Mouse (Mus musculus) MEL (cell line): ENCODE measurements at regions not wholly inside any gene's neighbourhood (a gene's known extent, or its start where the extent isn't known, plus 50 kb on each side); places are given as distances from the start of the nearest gene placed in this dataset.

Experiments used
- DNase-seq: peaks from one replicate; pipeline ENCODE4 v3.0.0; 2011; ENCODE audit warnings: low read depth, low spot score
- H3K27ac ChIP-seq: 2 replicates; pipeline ENCODE4 v1.5.1; 2012; ENCODE audit warnings: low read depth, mild to moderate bottlenecking, control low read depth, low read length, moderate library complexity; ENCODE audit not compliant: control insufficient read depth
- H3K27me3 ChIP-seq, 2 experiments: fragments of 150-350 bp in 1 of 2; sonication (generic) in 1 of 2; 2 replicates each; pipeline ENCODE4 v1.6.1; 2012; ENCODE audit warnings: low read length in 2 of 2, mild to moderate bottlenecking in 2 of 2, improper control_type of control experiment in 1 of 2, moderate library complexity in 1 of 2; ENCODE audit not compliant: insufficient read depth in 2 of 2, control insufficient read depth in 1 of 2
- H3K36me3 ChIP-seq, 2 experiments: 2 replicates each; pipeline ENCODE4 v1.6.1; 2012 to 2014; ENCODE audit warnings: low read length in 2 of 2, improper control_type of control experiment in 1 of 2, inconsistent platforms in 1 of 2, mild to moderate bottlenecking in 1 of 2; ENCODE audit not compliant: insufficient read depth in 2 of 2, control insufficient read depth in 1 of 2
- H3K4me1 ChIP-seq, 2 experiments: fragments of 150-350 bp in 1 of 2; sonication (generic) in 1 of 2; 2 replicates each; pipeline ENCODE4 v1.6.1; 2012; ENCODE audit warnings: low read length in 2 of 2, improper control_type of control experiment in 1 of 2, mild to moderate bottlenecking in 1 of 2; ENCODE audit not compliant: insufficient read depth in 2 of 2, control insufficient read depth in 1 of 2
- H3K4me3 ChIP-seq, 2 experiments: fragments of 150-350 bp in 1 of 2; sonication (generic) in 1 of 2; 2 replicates each; pipeline ENCODE4 v1.5.1; 2012; ENCODE audit warnings: low read depth in 2 of 2, low read length in 2 of 2, mild to moderate bottlenecking in 2 of 2, moderate library complexity in 2 of 2, control low read depth in 1 of 2, improper control_type of control experiment in 1 of 2; ENCODE audit not compliant: control insufficient read depth in 1 of 2, insufficient read depth in 1 of 2
- H3K79me2 ChIP-seq: 2 replicates; pipeline ENCODE4 v1.6.1; 2012; ENCODE audit warnings: mild to moderate bottlenecking, low read length, moderate library complexity; ENCODE audit not compliant: control insufficient read depth, poor library complexity, insufficient read depth
- H3K9ac ChIP-seq: 2 replicates; pipeline ENCODE4 v1.6.1; 2012; ENCODE audit warnings: low read depth, mild to moderate bottlenecking, control low read depth, low read length, moderate library complexity; ENCODE audit not compliant: control insufficient read depth, poor library complexity, severe bottlenecking
- H3K9me3 ChIP-seq: fragments of 150-350 bp; sonication (generic); replicated peaks from 2 replicates; pipeline ENCODE4 v1.6.1; 2012; ENCODE audit warnings: mild to moderate bottlenecking, low read length, improper control_type of control experiment, moderate library complexity; ENCODE audit not compliant: insufficient read depth
- BHLHE40 ChIP-seq: IDR thresholded peaks from 2 replicates; pipeline ENCODE4 v1.6.1; 2012; ENCODE audit warnings: low read depth, mild to moderate bottlenecking, inconsistent platforms, low read length, improper control_type of control experiment, borderline replicate concordance
- ELF1 ChIP-seq: IDR thresholded peaks from 2 replicates; pipeline ENCODE4 v1.6.1; 2014; ENCODE audit warnings: low read depth, mild to moderate bottlenecking, inconsistent platforms, low read length, improper control_type of control experiment, moderate library complexity
- HCFC1 ChIP-seq: IDR thresholded peaks from 2 replicates; pipeline ENCODE4 v1.6.1; 2012; ENCODE audit warnings: low read depth, mild to moderate bottlenecking, inconsistent platforms, low read length, improper control_type of control experiment, moderate library complexity
- JUND ChIP-seq: IDR thresholded peaks from 2 replicates; pipeline ENCODE4 v1.6.1; 2011; ENCODE audit warnings: low read depth, mild to moderate bottlenecking, improper control_type of control experiment, low read length
- NELFE ChIP-seq: IDR thresholded peaks from 2 replicates; pipeline ENCODE4 v1.6.1; 2011; ENCODE audit warnings: low read depth, low read length, improper control_type of control experiment
- POLR2AphosphoS2 ChIP-seq: IDR thresholded peaks from 2 replicates; pipeline ENCODE4 v1.6.1; 2011; ENCODE audit warnings: low read length, improper control_type of control experiment
- POLR2AphosphoS5 ChIP-seq: IDR thresholded peaks from 2 replicates; pipeline ENCODE4 v1.6.1; 2012; ENCODE audit warnings: low read depth, borderline replicate concordance, mild to moderate bottlenecking, inconsistent platforms, low read length, moderate library complexity, mixed read lengths
- RAD21 ChIP-seq: IDR thresholded peaks from 2 replicates; pipeline ENCODE4 v1.6.1; 2011; ENCODE audit warnings: mild to moderate bottlenecking, low read depth, low read length, improper control_type of control experiment
- RCOR1 ChIP-seq: IDR thresholded peaks from 2 replicates; pipeline ENCODE4 v1.6.1; 2012; ENCODE audit warnings: low read depth, mild to moderate bottlenecking, inconsistent platforms, low read length, improper control_type of control experiment
- TBP ChIP-seq: IDR thresholded peaks from 2 replicates; pipeline ENCODE4 v1.8.0; 2011; ENCODE audit warnings: low read depth, low read length, improper control_type of control experiment
- USF1 ChIP-seq: IDR thresholded peaks from 2 replicates; pipeline ENCODE4 v1.6.1; 2014; ENCODE audit warnings: low read depth, mild to moderate bottlenecking, inconsistent platforms, low read length, improper control_type of control experiment, moderate library complexity
- USF2 ChIP-seq, 2 experiments: IDR thresholded peaks; 2 replicates each; pipeline ENCODE4 v1.6.1; 2011 to 2012; ENCODE audit warnings: improper control_type of control experiment in 2 of 2, low read length in 2 of 2, borderline replicate concordance in 1 of 2, inconsistent platforms in 1 of 2, low read depth in 1 of 2, mild to moderate bottlenecking in 1 of 2; ENCODE audit not compliant: insufficient read depth in 1 of 2
- ZC3H11A ChIP-seq: IDR thresholded peaks from 2 replicates; pipeline ENCODE4 v1.6.1; 2012; ENCODE audit warnings: low read depth, mild to moderate bottlenecking, inconsistent platforms, low read length, improper control_type of control experiment
- ZMIZ1 ChIP-seq: IDR thresholded peaks from 2 replicates; pipeline ENCODE4 v1.6.1; 2012; ENCODE audit warnings: low read depth, mild to moderate bottlenecking, inconsistent platforms, low read length, improper control_type of control experiment, moderate library complexity
- ZNF384 ChIP-seq: IDR thresholded peaks from 2 replicates; pipeline ENCODE4 v1.6.1; 2012; ENCODE audit warnings: low read depth, mild to moderate bottlenecking, inconsistent platforms, low read length, improper control_type of control experiment

- no peaks in the 10 kb centered on the region for H3K27me3 ChIP-seq
- H3K9me3 ChIP-seq = no peaks in the 10 kb centered on the region
- TF ChIP-seq BHLHE40 = no peak
- TF ChIP-seq USF1 = no peak
- no peak for TF ChIP-seq USF2 (IDR thresholded peaks at IDR 0.05; ENCODE audit: borderline replicate concordance in 1 of 2, insufficient read depth in 1 of 2, low read depth in 1 of 2, low read length in 2 of 2)
- TF ChIP-seq POLR2AphosphoS2 = no peak
- TF ChIP-seq, all 39 proteins: peak for 0
- H3K27ac ChIP-seq = no peak overlapping the region
- no peaks in the 10 kb centered on the region for H3K36me3 ChIP-seq
- peaks cover 0 to 8% of the 10 kb centered on the region in 2 experiments; a peak in 2 of 4 replicates for H3K4me1 ChIP-seq
- no peaks in the 10 kb centered on the region for H3K79me2 ChIP-seq
- DNase-seq = no peak
- no peak overlapping the region for H3K4me3 ChIP-seq
- no peak overlapping the region for H3K9ac ChIP-seq
Measured at GRCm38 (mm10) chr14:111253190-111253589, 421.7 kb upstream of the Slitrk5 start.

GRCm38 (mm10) chr14:111261696-111262095 lies 413.2 kb upstream of the Slitrk5 start:
- no peak for DNase-seq
- Histone ChIP-seq H3K9ac (no peak overlapping the region), H3K36me3 (no peaks in the 10 kb centered on the region), H3K4me1 (no peaks in the 10 kb centered on the region), H3K27ac (no peak overlapping the region), H3K4me3 (no peak overlapping the region), H3K79me2 (no peaks in the 10 kb centered on the region), H3K9me3 (no peaks in the 10 kb centered on the region), H3K27me3 (no peaks in the 10 kb centered on the region)
- TF ChIP-seq RCOR1 (no peak), ZMIZ1 (no peak), POLR2AphosphoS5 (no peak), NELFE (no peak), ELF1 (no peak), HCFC1 (no peak), RAD21 (no peak), ZC3H11A (no peak), ZNF384 (no peak)

- H3K4me1 ChIP-seq = peaks cover 0 to 4% of the 10 kb centered on the region in 2 experiments; a peak in 2 of 4 replicates
- DNase-seq = peak; percentile 43
- peak overlapping the region; percentile 43 for H3K9ac ChIP-seq
- peak overlapping the region; percentile 43 to 62 for H3K4me3 ChIP-seq
- no peaks in the 10 kb centered on the region for H3K79me2 ChIP-seq
- peaks cover 0 to 2% of the 10 kb centered on the region in 2 experiments; a peak in 1 of 4 replicates for H3K36me3 ChIP-seq
- peak; percentile 50; the same call in 1 of the 2 replicates for TF ChIP-seq ZNF384
- peak; percentile 94 for TF ChIP-seq TBP
- TF ChIP-seq JUND = no peak
- H3K9me3 ChIP-seq = no peaks in the 10 kb centered on the region
- no peaks in the 10 kb centered on the region for H3K27me3 ChIP-seq
- H3K27ac ChIP-seq = no peak overlapping the region
Measured at GRCm38 (mm10) chr14:111270239-111270638, 404.7 kb upstream of the Slitrk5 start.
